Mouse (Mus musculus): ENCODE data around the gene Synj2.

DNA sequence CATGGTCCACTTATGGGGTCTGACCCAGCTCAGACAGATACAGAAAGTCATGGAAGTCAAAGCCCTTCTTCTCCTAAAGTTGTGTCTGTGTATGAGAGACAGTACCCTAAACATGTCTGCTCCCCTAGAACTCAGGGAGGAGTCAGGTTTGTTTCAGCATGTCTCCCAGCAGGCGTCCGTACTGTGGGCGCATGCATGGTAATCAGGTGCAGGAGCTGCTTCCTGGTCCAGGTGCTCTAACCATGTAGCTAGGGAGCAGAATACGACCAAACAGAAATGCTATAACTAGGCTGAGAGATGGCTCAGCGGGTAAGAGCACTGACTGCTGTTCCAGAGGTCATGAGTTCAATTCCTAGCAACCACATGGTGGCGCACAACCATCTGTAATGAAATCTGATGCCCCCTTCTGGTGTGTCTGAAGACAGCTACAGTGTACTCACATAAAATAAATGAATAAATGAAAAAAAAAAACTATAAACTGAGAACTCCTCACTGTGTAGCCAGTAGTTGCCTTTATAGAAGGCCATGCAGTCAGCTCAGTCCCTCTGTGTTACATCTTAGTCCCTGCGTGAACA, 47.4 kb upstream of the Synj2 start:
- TF ChIP-seq CTCF (IDR thresholded peaks at IDR 0.05; ENCODE audit: control insufficient read depth, insufficient read depth, low read length) (no peak), POLR2A (IDR thresholded peaks at IDR 0.05; ENCODE audit: borderline replicate concordance, control insufficient read depth, low read depth, low read length) (no peak)

Data from bone marrow, adult 2 months (tissue).